Mouse (Mus musculus) embryonic fibroblast, embryonic 13.5 days (primary cell): ENCODE measurements around the gene Sestd1.

Source experiments
- CTCF ChIP-seq: IDR thresholded peaks from 2 replicates; pipeline ENCODE4 v1.5.1; 2011; ENCODE audit warnings: mild to moderate bottlenecking, control low read depth, low read length, moderate library complexity, borderline replicate concordance; ENCODE audit not compliant: insufficient read depth
- POLR2A ChIP-seq: IDR thresholded peaks from 2 replicates; pipeline ENCODE4 v1.6.1; 2011; ENCODE audit warnings: low read depth, mild to moderate bottlenecking, control low read depth, low read length, moderate library complexity

- TF ChIP-seq CTCF (no peak), POLR2A (no peak)
Measured at GRCm38 (mm10) chr2:77146968-77147367, 133.4 kb downstream of the Sestd1 start.
